Mouse (Mus musculus) kidney, adult 11 months (tissue): ENCODE results near the gene Mast4.
A peak's percentile ranks its signal among the peaks of the same experiment; 100 is the strongest.

ENCODE experiments used
- DNase-seq: peaks from one replicate; pipeline ENCODE4 v3.0.0; 2022

The Mast4 gene

DNA sequence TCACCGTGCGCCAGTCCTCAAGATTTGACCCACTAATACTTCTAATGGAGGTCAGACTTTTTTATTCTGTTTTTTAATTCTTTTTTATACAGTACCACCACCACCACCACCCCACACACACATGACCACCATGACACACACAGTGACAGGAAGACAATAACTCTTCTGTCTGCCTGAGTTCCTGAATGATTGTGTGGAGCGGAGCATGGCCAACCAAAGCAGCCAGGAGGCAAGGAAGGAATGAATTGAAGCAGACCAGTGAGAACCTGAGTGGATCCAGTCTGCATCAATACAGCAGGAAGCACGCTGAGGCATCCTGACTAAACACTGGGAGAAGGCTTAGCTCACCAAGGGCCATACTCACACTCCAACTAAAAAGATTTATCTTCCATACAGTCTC lies 219.2 kb downstream of the Mast4 start:
- no peak for DNase-seq

DNA sequence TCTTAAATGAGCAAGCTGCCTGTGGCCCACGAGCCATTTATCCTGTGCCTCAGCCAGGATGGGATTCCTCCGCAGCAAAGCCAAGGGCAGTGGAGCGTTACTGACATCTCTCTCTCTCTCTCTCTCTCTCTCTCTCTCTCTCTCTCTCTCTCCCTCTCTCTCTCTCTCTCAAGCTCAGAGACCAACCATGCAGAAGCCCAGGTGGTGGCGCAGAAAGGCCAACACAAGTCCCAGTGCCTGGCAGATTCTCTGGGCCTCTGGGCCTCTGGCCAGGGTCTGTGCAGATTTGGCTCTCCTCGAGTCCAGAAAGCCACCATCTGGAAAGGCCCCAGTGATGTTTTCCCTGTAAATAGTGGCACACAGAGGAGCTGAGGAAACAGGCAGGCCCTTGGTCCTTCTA lies 220.0 kb downstream of the Mast4 start:
- peak; percentile 29 for DNase-seq

DNA sequence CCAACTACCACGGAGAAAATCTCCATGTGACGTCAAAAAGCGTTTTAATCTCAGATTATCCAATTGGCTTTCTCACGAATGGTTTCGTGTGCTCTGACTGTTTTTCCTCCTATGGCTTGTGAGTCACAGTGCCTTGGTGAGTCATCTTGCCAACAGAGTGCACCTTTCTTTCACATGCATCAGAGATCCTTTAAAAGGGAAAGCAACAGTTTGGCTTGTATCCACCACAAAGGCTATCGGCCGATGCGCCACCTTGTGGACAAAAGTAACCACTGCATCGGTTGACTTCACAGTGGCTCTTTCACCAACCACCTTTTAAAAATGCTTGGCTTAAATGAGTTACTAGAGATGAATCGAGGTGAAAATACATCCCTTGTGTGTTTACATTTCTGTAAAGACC lies 224.4 kb downstream of the Mast4 start:
- DNase-seq, result peak; percentile 62

DNA sequence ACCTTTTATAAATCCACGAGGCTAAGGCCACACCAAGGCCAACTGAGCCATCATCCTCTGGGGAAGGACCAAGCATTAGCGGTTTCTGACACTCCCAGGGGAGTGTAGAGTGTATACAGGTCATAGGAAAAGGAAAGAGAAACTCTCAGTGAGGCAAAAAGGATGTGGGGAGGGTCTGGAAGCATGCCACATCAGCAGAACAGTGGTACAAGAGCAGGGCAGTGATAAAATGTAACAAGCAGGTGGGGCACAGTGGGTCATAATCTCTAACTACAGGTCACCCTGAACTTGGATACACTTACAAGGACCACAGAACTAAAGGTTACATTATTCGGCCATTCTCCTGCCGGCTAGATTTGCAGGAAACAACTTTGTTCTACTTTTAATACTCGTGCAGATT lies 226.9 kb downstream of the Mast4 start:
- DNase-seq, result no peak

DNA sequence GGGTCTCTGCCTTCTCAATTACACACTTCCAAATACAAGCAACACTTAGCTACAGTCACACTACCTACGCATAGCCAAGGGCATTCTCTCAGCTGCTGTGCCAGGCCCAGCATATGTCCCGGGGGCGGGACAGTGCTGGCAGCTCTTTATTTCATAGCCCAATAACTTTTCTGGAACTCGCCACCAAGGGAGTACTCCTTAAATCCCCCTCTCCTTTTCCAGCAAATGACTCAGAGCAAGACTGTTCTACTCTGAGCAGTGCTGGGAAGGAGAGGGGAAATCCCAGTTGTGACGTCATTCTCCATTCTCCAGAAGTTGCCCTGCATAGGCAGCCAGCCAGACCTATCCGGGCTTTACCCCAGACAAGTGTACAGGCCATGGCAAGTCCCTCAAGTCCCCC lies 231.7 kb downstream of the Mast4 start:
- DNase-seq, result no peak

DNA sequence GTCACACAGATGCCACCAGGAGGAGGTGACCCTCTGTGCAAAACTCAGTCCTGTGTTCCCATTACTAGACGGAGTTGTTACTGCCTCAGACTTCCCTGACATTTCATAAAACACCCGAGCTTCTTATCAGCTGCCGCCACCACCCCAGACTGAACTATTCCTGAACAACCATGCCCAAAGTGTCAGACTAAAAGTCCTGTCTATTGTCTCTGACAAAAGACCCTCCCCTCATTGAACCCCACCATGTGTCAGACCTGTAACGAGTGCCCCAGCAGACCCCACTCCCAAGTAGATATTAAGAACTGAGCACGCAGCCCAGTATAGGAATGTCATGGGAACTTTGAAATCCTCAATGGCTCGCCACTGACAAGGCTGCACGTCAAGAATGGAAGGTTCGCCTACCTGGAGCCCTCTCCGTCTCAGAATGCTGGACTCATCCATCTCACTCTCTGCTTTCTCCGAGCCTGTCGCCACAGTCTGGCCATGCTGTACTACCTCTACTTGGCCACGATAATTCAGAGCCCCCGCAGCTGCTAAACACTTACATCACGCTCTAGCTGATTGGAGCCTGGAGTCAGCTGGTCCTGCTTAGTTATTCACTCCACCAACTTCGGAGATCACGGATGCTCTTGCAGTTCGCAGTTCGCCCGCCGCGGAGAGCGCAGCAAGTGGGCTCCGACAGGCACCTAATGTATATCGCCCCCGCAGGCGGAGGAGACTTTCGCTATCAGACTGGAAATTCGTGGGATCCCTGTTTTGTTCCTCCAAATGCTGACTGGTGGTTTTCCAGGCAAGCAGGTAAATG lies 237.7 kb downstream of the Mast4 start:
- peak; percentile 43 for DNase-seq

DNA sequence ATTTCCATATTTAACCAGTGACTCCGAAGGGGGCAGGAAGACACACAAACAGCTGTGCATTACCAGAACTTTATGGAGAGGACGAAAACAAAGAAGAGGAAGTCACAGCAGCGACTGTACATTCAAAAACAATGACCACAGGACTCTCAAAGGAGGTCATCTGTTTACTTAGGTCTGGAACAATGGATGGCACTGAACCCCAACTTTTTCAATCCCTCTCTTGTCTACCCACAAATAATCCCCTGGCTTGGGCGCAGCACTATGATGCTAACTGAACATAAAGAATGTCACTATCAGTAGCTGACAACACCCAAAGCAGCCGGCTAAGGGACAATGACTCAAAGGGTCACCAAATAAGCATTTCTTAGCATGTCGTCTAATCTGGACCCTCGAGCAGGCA lies 238.8 kb downstream of the Mast4 start:
- no peak for DNase-seq

DNA sequence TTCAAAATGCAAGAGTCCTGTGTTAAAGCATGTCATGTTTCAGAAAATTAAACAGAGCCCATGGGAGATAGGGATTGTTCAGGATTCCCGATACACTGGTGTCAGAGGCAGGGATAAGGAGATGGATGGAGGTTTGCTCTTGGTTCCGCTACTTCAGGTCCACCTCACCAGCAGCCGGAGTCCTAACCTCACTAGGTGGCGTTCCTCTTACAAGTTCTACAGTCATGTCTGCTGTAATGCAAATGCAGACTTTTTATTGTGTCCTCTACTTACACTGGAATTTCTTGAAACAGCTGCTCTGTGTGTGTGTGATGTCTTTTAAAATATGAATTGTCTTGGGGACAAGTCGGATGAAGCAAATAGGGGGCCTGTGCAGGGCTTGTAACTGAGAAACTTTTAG lies 239.7 kb downstream of the Mast4 start:
- DNase-seq, result no peak

DNA sequence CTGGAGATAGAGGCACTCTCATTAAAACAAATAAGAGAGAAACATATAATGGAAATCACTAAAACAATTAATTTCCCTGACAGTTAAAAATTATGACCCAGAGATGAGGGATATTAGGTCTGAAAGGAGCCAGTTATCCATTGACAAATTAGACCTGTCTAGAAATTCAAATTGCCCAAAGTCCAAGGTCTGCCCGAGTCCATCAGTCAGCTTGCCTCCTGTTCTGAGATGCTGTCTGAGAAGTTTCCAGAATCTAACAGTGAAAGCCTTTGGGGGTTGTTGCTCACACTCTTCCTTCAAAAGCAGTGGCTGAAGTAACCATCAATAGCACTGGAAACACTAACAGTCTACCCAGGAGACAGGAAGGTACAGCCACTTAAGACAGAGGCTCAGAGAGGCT lies 240.6 kb downstream of the Mast4 start:
- peak; percentile 36 for DNase-seq

DNA sequence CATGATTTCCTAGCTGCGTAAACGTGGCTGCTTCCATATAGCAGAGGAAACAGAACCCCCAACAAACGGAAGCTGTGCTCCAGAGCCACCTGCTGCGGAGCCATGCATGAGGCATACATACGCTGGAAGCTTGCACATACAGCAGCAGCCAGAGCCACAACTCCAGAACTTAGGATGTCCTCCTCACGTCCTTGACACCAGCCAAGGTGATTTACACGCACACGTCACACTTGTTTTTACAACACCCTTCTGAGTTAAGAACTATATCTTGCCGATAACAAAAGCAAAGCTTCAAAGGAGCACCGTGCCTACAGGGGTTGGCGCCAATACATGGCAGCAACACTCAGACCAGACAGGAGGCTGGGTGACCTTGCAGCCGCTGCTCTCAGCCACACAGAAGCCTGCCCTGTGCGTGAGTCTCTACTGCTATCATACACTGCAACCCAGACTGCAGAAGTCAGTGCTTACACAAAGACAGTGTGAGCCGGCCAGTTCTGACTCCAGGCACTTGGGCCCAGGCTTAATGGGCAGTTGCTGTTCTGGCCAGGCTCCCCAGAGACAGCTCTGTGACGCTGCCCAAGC lies 248.7 kb downstream of the Mast4 start:
- no peak for DNase-seq

DNA sequence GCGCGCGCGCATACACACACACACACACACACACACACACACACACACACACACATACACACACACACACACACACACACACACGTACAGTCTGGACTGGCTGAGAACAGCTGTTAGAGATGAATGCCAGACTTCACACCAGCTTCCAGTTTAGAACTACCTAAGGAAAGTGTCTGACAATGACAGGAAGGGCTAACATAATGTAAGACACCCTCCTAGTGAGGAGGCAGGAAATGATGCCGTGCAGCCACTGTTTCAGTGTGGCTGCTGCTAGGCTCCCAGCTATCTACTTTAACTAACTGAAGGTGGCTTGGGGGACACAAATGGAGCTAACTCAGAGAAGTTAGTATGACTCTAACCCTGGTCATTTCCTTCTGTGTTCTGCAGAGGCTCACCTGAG lies 251.4 kb downstream of the Mast4 start:
- DNase-seq, result no peak

DNA sequence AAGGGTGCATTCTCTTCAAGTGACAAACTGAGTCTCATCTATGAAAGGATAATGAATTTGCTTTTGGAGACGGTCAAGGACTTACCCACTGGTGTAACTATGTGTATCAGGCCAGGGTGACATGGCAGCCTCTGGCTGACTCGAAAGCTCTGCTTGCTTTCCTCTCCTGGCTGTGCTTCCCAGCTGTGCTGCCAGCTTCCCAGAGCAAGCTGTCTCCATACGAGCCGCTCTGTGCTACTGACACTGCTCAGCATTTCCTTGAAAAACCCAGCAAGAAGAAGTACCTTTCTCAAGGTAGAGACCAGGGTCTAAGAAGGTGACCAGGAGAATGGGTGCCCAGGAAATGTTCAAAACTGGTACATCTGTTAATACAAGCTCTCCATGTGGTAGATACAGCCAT lies 254.5 kb downstream of the Mast4 start:
- no peak for DNase-seq

DNA sequence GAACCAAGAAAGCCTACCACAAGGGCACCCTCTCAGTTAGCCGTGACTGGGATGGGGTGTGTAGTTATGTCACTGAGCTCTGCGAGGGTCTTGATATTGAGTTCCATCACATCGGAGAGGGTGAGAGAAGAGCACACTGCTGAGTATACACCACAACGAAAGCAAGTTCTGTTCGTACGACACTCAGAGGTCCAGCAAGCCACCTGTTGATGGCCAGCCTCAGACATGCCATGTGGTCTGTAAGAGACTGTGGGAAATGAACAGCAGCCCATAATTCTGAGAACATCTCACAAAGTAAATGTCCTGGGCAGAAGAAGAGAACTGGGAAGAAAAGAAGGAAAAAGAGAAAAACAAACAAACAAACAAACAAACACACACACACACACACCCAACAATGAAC lies 255.5 kb downstream of the Mast4 start:
- no peak for DNase-seq

DNA sequence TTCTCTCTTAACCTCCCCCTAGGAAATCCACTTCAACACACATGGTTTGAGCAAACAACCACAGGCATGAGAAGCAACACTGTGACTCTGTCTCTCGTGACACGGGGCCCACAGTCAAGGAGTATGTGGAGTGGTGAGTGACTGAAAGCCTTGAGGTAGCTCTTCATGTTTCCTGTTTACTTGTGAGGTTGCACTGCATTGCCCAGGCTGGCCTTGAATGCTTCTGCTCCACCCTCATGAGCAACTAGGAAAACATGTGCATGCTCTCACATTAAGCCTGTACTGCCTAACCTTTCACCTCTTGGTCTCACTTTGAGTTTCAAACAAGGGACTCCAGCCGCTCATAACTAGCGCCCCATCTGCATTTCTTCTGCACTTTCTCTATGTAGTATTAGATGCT lies 260.8 kb downstream of the Mast4 start:
- DNase-seq, result no peak

DNA sequence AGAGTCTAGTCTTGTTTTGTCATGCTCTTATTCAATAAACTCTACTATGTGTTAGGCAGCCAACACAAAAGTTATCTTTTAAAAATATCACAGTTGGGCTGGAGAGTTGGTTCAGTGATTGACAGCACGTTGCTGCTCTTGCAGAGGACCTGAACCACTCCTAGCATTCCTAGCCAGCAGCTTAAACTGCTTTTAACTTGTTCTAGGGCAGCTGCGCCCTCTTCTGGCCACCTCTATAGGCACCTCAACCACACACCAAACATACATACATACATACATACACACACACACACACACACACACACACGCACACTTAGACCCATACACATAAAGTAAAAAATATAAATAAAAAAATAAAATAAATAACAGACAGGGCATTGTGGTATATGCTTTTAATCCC lies 262.5 kb downstream of the Mast4 start:
- no peak for DNase-seq

DNA sequence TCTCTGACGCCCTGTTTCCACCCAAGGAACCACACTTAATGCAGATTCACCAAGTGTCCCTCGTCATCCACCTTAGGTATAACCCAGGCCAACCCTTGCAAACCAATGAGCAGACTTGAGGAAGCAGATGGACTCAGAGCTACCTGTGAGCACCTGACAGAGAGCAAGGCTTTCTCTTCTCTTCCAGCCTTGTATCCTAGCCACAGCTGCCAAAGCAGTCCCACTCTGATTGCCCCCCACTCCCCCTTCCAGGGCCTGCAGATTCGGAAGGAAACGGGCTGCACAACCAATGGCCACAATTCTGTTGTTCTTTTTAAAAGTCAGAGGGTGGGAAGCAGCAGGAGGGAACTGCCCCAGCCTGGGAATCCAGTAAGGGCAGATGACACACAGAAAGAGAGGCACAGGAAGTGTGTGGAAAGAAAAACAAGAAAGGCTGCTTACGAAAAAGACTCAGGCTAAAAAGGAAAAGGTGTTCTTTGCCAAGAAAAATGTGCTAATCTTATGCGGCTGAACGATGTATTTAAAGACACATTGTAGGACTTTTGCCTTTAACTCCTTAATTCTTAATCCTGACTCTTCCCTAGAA lies 266.6 kb downstream of the Mast4 start:
- DNase-seq, result no peak

DNA sequence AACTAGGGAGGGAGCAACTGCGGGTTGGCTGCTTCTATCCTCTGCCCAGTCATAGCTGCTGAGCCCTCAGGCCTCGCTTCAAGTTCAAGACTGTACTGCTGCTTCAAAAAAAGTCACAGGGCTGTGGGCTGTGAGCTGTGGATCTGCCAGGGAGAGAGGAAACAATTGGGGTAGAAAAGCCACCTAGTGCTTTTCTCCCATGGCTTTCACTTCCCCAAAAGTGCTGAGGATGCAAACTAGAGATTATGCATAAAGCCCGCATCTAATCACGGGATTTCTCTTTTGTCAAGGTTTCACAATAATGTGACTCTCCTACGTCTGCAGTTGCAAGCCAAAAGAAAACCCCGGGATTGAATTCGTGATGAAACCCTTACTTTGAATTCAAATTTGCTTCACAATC lies 268.9 kb downstream of the Mast4 start:
- no peak for DNase-seq

DNA sequence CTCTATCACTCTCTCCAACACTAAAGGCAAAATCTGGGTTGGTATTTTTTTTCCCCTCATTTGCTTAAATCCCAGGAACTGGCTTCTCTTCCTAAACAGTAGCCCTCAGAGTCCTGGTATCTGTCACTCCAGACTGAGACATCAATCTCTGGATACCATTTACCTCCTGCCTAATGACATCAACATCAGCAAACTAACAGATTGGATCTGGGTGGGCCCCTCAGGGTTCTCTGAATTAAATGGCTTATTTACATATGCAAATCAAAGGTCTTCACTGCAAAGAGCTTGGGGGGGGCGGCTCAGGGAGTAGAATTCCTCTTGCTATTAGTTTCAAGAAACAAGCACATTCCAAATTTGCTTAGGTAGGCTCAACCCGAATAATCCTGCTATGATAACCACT lies 272.6 kb downstream of the Mast4 start:
- DNase-seq, result no peak

DNA sequence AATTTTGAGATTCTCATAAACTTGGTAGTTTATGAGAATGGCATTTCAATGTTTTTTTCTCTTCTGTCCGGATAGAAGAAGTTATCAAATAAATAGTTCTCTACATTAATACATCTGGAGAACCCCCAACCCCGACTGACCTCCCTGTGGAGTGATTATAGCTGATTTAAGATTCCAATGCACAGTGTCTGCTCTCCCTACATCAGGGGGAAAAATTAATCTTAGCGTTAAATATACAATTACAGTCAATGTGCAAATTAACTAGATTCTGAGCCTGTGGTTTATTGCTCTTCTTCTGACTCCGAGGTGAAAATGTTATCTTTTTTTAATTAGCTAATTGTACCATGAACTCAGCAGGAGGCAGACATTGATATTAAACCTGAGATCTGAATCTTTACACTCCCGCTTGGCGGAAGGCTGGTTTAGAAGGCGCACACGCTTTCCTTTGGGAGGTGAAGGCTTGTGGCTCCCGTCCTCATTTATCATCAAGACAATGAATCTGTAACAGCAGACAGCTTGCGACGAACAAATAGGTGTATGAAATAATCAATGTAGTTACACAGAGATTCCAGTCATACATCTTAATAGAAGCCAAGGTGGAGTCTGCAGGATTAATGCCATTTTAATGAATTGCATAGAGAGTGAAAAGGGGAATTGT lies 274.2 kb downstream of the Mast4 start:
- no peak for DNase-seq

DNA sequence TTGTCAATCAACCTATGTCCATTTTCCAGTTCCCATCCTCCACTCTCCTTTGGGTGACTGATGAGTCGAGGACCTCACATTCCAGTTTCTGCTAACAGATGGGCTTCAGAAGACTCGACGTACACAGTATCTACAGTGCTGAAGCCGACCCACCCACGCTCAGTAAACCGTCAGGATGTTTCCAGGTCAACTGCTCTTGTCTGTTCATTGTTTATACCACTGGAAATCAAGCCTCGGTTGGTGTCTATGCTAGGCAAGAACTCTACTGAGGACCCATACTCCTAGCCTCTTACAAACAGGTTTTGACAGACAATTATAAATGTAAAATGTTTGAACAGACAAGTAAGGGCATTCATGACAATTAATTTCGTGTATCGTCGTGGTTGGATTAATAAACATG lies 277.8 kb downstream of the Mast4 start:
- no peak for DNase-seq

DNA sequence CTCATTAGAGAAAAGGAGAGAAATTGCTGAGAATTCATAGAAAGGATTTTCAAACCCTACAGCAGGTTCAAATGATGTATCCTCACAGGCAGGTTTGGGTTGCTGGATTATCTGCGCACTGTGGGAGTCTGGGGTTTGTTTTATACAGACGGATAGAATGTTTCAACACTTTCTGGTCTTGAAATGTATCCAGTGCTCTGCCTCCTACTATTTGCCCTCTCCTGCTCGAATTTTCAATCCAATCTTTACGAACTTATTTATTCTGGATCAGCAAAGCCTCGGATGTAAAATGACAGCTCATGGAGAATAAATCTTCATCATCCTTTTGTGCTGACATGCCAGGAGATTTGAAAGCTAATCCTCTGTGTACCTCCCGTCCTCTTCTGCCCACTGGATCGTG lies 281.6 kb downstream of the Mast4 start:
- no peak for DNase-seq

DNA sequence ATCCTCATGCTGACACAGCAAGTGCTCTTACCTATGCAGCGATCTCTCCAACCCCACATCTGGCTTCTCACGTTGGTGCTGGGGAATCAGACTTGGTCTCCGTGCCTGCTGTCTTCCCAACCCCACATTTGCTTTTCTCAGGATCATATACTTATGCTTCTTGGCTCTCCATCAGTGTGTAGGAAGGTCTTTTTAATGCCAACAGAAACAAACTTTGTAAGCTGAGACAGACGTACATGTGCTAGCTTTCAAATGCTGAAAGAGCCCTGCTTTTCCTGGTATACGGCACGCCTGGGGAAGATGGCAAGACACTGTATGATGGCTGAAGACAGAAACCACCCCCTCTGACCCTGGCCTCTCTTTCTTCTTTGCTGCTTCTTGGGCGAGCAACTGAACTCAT lies 285.3 kb downstream of the Mast4 start:
- DNase-seq, result no peak

DNA sequence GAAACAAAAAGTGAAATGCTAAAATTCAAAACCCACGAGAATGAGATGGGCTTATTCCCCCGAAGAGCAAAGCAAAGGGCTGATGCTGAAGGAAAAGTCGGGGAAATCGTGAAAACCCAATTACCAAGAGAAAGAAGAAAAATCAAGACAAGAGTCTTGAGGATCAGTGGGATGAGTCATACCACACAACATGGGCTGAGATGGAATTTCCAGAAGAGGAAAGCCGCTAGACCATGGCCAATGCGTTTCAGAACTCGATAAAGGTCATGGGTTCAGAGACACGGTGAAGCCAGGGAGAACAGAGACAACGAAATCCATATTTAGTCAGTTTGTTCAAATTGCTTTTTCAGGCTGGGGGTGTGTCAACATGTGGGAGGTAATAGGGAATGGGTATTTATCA lies 290.6 kb downstream of the Mast4 start:
- DNase-seq, result no peak

DNA sequence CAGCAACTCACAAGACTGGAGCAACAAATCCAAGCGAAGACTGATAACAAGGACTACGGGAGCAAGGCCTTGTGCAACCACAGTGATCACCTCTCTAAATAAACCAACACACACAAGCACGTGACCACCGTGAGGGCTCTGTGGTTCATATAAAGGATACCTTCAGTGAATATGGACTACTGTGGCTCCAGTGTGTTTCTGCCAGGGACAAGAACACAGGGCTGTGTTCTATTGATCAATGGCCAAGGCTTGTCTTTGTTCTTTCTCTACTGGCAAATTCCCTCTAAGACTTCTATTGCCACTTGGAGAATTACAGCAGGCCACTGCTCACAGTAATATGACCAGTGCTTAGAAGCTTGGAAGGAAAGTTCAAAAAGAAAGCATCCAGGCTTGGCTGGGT lies 291.3 kb downstream of the Mast4 start:
- DNase-seq, result no peak
